Mouse (Mus musculus) forebrain, embryonic 12.5 days (tissue): ENCODE measurements at regions not wholly inside any gene's neighbourhood (a gene's known extent, or its start where the extent isn't known, plus 50 kb on each side); places are given as distances from the start of the nearest gene placed in this dataset.

Experiments used
- ATAC-seq: fragments of 200-750 bp; cut with Nextera tagmentation; 2 replicates; pipeline ENCODE4 v1.8.0; 2017; ENCODE audit warnings: moderate TSS enrichment; ENCODE audit not compliant: low FRiP score
- H3K27ac ChIP-seq: fragments of 300-500 bp; sonication (generic); 2 replicates; pipeline ENCODE4 v1.5.1; 2016; ENCODE audit warnings: mild to moderate bottlenecking
- H3K27me3 ChIP-seq: fragments of 300-500 bp; sonication (generic); 2 replicates; pipeline ENCODE4 v1.6.1; 2016; ENCODE audit warnings: mild to moderate bottlenecking
- H3K36me3 ChIP-seq: fragments of 300-500 bp; sonication (generic); replicated peaks from 2 replicates; pipeline ENCODE4 v1.6.1; 2016; ENCODE audit warnings: mild to moderate bottlenecking
- H3K4me1 ChIP-seq: fragments of 300-500 bp; sonication (generic); 2 replicates; pipeline ENCODE4 v1.6.1; 2016
- H3K4me2 ChIP-seq: fragments of 300-500 bp; sonication (generic); 2 replicates; pipeline ENCODE4 v1.6.1; 2016; ENCODE audit warnings: mild to moderate bottlenecking, moderate library complexity
- H3K4me3 ChIP-seq: fragments of 300-500 bp; sonication (generic); replicated peaks from 2 replicates; pipeline ENCODE4 v1.5.1; 2016; ENCODE audit warnings: mild to moderate bottlenecking
- H3K9ac ChIP-seq: fragments of 300-500 bp; sonication (generic); 2 replicates; pipeline ENCODE4 v1.6.1; 2016; ENCODE audit warnings: mild to moderate bottlenecking
- H3K9me3 ChIP-seq: fragments of 300-500 bp; sonication (generic); 2 replicates; pipeline ENCODE4 v1.6.1; 2016
- WGBS: fragments of 180-500 bp; shearing (Covaris S2); methylation state at CpG from one replicate; pipeline ENCODE4 v1.1.7; 2016; 5-methylcytosine and 5-hydroxymethylcytosine counted together

DNA sequence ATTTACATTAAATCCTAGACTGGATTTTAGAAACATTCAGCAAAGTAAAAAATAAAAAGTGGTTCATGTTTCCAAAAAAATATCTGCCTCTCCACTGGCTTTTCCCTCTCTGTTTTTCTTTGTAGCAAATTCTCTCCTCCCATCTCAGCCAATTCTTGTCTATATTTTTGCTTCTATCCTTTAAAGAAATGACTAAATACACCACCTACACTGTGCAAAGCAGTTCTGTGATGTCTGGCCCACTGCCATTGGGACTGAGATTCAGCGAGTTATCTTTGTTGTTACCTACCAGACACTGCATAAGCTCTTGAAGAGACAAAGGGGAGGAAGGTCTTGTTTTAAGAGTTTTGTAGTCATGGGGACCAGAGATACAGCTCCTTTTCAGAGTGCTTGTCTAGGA, 835.8 kb upstream of the Klhl29 start:
- no peak for ATAC-seq
- H3K4me1 ChIP-seq, result no peaks in the 10 kb centered on the region
- no peak overlapping the region for H3K4me3 ChIP-seq
- no peaks in the 10 kb centered on the region for H3K9me3 ChIP-seq
- H3K36me3 ChIP-seq, result no peaks in the 10 kb centered on the region
- no peaks in the 10 kb centered on the region for H3K27me3 ChIP-seq
- no peak overlapping the region for H3K9ac ChIP-seq
- H3K27ac ChIP-seq, result no peak overlapping the region
- WGBS, result 70% methylated on average over 1 of the region's 1 CpGs
- H3K4me2 ChIP-seq, result no peak overlapping the region

DNA sequence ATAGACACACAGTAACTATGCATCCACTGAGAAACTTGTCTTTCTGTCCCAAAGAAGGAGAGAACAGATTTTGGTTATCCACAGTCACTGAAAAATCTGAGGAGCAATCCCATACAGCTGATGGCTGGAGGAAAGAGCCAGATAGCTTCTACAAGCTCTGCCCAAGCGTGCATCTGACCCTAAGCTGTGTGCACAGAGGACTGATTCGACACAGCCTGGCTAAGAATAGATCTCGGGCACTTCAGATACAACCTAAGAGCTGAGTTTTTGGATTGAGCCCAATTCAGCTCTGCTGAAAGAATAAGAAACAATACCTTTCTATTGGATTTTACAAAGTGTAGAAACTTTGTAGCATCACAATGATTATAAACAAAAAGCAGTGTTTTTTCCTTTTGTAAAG, 813.8 kb upstream of the Klhl29 start:
- ATAC-seq, result no peak
- Histone ChIP-seq H3K36me3 (no peaks in the 10 kb centered on the region), H3K9me3 (no peaks in the 10 kb centered on the region), H3K27me3 (no peaks in the 10 kb centered on the region), H3K4me1 (0 out of 2 replicates have a peak, but pooled peaks cover 3% of the 10 kb centered on the region), H3K4me2 (no peak overlapping the region), H3K27ac (no peak overlapping the region), H3K9ac (no peak overlapping the region), H3K4me3 (no peak overlapping the region)
- 66% methylated on average over 3 of the region's 3 CpGs for WGBS

DNA sequence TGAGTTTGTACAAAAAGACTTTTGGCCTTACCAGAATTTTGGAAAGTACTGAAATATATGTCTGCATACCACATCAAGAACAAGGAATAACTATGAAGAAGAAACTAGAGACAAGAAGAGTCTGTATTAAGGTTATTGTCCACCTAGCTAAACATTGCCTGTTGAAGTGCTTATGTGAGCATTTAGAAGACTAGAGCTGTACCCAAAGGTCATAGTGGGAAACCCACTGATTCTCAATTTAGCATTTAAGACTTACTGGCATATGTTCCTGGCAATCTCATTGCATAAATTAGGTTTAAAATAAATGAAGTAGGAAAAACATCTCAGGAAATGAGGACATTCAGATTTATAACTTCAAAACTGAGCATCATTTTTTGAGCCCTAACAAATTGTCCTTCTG, 793.3 kb upstream of the Klhl29 start:
- no peaks in the 10 kb centered on the region for H3K27me3 ChIP-seq
- H3K36me3 ChIP-seq, result no peaks in the 10 kb centered on the region
- no peak overlapping the region for H3K4me2 ChIP-seq
- no peaks in the 10 kb centered on the region for H3K4me1 ChIP-seq
- H3K27ac ChIP-seq, result no peak overlapping the region
- no peak overlapping the region for H3K4me3 ChIP-seq
- H3K9ac ChIP-seq, result no peak overlapping the region
- no peak for ATAC-seq
- H3K9me3 ChIP-seq, result no peaks in the 10 kb centered on the region

DNA sequence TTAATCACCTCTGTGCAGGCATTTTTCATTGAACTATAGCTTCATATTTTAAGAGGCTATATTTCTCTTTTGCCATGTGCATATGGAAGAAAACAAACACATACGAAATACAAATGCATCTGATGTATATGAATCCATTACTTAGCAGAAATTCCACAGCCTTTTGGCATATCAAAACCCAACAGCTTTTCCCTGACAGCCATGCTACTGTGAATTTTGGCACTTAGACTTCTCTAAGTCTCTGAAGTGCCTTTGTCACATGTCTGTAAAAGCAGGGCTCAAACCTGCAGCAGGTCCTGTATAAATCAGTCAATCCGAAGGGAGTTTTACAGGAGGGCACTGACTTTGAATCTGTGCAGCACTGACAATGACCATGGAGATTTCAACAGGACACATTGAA, 778.8 kb upstream of the Klhl29 start:
- H3K36me3 ChIP-seq, result no peaks in the 10 kb centered on the region
- H3K4me1 ChIP-seq, result no peaks in the 10 kb centered on the region
- 82% methylated on average over 2 of the region's 2 CpGs for WGBS
- no peak overlapping the region for H3K4me2 ChIP-seq
- no peaks in the 10 kb centered on the region for H3K9me3 ChIP-seq
- no peak overlapping the region for H3K27ac ChIP-seq
- no peak for ATAC-seq
- H3K9ac ChIP-seq, result no peak overlapping the region
- H3K4me3 ChIP-seq, result no peak overlapping the region
- no peaks in the 10 kb centered on the region for H3K27me3 ChIP-seq

DNA sequence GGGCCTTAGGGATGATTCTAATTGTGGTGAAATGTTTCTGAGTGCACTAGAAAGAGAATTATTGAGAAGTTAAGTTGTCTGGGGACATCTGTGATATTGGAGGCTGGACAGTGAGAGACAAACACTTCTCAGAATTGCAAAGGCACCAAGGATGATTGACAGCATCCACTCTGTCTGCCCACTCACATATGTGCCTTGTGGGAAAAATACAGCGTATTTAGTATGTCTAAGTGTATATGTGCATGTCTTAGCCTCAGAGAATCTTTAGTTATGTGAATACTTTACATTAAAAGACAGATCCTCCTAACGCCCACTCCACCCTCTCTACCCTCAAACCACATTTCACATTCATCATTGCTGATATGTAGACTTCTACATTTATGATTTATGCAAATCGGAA, 776.0 kb upstream of the Klhl29 start:
- WGBS, result 90% methylated on average over 3 of the region's 3 CpGs
- no peak overlapping the region for H3K4me3 ChIP-seq
- no peaks in the 10 kb centered on the region for H3K4me1 ChIP-seq
- H3K9ac ChIP-seq, result no peak overlapping the region
- H3K36me3 ChIP-seq, result no peaks in the 10 kb centered on the region
- H3K9me3 ChIP-seq, result no peaks in the 10 kb centered on the region
- H3K4me2 ChIP-seq, result no peak overlapping the region
- no peaks in the 10 kb centered on the region for H3K27me3 ChIP-seq
- H3K27ac ChIP-seq, result no peak overlapping the region
- no peak for ATAC-seq

DNA sequence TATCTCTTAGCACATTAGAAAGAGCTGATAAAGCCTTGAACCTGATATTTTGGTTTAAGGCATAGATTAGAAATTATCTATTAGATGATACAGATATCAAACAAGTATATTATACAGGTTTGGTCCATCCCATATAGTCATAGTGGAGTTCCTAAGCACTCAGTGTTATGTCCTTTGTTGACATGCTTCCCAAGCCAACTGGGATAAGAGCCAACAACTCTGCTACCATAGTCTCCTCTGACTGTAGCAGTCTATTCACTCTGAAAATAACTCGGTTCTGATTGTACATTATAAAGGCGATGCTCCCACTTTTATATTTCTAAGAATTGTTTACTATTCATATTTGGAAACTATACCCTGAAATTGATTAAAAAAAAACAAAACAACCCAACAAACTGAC, 757.0 kb upstream of the Klhl29 start:
- no peaks in the 10 kb centered on the region for H3K36me3 ChIP-seq
- no peak overlapping the region for H3K27ac ChIP-seq
- H3K4me1 ChIP-seq, result no peaks in the 10 kb centered on the region
- no peaks in the 10 kb centered on the region for H3K9me3 ChIP-seq
- H3K27me3 ChIP-seq, result no peaks in the 10 kb centered on the region
- ATAC-seq, result no peak
- WGBS, result 95% methylated on average over 2 of the region's 2 CpGs
- H3K4me3 ChIP-seq, result no peak overlapping the region
- no peak overlapping the region for H3K9ac ChIP-seq
- no peak overlapping the region for H3K4me2 ChIP-seq

DNA sequence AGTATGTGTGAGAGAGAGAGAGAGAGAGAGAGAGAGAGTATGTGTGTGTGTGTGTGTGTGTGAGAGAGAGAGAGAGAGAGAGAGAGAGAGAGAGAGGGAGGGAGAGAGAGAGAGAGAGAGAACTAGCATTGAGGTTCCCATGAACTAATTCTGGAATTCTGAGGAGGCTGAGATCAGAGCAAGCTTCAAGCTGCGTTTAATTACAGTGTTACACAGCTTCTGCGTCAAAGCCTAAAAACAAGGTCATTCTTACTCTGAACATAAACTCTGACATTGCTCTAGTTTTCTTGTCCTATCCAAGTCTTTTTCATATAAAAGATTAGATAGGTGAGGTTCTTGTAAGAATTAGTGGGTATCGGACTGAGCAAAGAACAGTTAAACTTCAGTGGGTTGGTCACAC, 744.1 kb upstream of the Klhl29 start:
- H3K27ac ChIP-seq, result no peak overlapping the region
- 79% methylated on average over 3 of the region's 3 CpGs for WGBS

DNA sequence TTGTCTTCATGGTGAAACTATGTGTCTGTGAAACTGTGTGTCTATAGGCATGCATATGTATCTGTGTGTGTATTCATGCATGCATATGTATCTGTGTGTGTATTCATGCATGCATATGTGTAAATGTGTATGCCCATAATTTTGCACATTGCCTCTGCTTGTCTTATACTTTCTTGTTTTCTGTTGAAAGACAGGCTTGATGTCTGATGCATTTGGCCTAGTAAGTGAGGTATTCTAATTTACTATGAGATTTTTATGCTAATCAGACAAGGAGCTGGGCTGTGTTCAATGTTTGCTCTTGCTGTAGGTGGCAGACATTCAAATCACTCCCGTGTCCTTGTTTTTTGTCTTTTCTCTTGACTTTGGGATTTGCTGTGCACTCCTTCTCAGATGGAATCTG, 739.8 kb upstream of the Klhl29 start:
- Histone ChIP-seq H3K4me3 (no peak overlapping the region), H3K27ac (no peak overlapping the region), H3K4me1 (no peaks in the 10 kb centered on the region), H3K27me3 (no peaks in the 10 kb centered on the region), H3K36me3 (no peaks in the 10 kb centered on the region), H3K4me2 (no peak overlapping the region), H3K9me3 (no peaks in the 10 kb centered on the region), H3K9ac (no peak overlapping the region)
- 85% methylated on average over 1 of the region's 1 CpGs for WGBS
- ATAC-seq, result no peak

More for the DNA sequence above, 744.1 kb upstream of the Klhl29 start:
- no peak for ATAC-seq
- Histone ChIP-seq H3K36me3 (no peaks in the 10 kb centered on the region), H3K9ac (no peak overlapping the region), H3K4me1 (no peaks in the 10 kb centered on the region), H3K4me2 (no peak overlapping the region), H3K9me3 (no peaks in the 10 kb centered on the region), H3K27me3 (no peaks in the 10 kb centered on the region), H3K4me3 (no peak overlapping the region)

DNA sequence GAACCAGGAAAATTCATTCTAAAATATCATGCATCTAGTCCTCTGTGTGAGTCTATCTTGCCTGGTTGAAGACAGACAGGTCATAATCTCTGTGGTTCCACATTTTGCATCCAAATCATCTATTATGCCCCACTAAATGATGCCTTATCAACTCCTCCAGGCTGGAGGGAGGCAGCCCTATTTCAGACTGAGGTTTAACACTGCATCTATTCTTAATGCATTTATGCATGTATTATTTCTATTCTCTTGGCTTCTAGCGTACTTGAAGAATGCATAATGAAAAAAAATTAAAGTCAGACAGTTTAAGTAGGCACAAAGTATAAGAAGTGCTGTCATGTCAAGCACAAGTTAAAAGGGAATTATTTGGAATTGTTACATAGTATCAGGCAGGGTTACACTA, 721.8 kb upstream of the Klhl29 start:
- no peak for ATAC-seq
- WGBS, result 71% methylated on average over 1 of the region's 1 CpGs

DNA sequence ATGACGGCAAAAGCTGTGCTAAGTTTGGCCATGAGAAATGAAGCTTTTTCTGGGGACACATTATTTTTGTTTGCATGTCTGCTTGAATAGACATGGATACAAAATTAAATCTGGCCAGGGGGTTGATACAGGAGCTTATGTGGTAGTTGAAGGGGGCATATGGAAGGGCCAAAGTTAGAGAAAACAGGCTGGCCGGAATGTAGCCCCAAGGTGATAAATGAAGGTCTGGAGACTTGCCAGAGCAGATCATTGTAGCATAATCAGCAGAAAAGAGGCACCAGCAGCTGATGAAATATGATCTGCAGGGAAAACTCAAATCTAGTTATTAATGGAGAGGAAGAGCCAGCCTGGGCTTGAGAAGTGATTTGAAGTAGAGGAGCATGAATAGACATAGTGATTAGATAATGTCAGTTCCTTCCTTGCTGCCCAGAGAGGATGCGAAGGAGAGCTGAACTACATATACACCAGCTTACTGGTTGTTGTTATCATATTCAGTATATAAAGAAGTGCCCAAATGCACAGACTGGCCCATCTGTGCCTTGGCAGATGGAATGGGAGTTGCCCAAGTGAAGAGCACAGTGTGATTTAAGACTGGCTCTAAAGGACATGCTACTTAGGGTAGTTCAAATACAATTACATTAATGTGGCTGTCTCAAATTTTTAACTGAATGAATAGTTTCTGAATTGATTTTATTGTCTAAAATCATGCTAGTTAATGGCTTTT, 712.3 kb upstream of the Klhl29 start:
- Histone ChIP-seq H3K27me3 (no peaks in the 10 kb centered on the region), H3K36me3 (no peaks in the 10 kb centered on the region), H3K9me3 (no peaks in the 10 kb centered on the region), H3K9ac (no peak overlapping the region), H3K4me1 (no peaks in the 10 kb centered on the region), H3K4me3 (no peak overlapping the region), H3K4me2 (no peak overlapping the region), H3K27ac (no peak overlapping the region)
- no peak for ATAC-seq
- 79% methylated on average over 3 of the region's 3 CpGs for WGBS

More for the DNA sequence above, 721.8 kb upstream of the Klhl29 start:
- Histone ChIP-seq H3K27ac (no peak overlapping the region), H3K9me3 (no peaks in the 10 kb centered on the region), H3K27me3 (no peaks in the 10 kb centered on the region), H3K4me2 (no peak overlapping the region), H3K36me3 (no peaks in the 10 kb centered on the region), H3K4me1 (no peaks in the 10 kb centered on the region), H3K9ac (no peak overlapping the region), H3K4me3 (no peak overlapping the region)

DNA sequence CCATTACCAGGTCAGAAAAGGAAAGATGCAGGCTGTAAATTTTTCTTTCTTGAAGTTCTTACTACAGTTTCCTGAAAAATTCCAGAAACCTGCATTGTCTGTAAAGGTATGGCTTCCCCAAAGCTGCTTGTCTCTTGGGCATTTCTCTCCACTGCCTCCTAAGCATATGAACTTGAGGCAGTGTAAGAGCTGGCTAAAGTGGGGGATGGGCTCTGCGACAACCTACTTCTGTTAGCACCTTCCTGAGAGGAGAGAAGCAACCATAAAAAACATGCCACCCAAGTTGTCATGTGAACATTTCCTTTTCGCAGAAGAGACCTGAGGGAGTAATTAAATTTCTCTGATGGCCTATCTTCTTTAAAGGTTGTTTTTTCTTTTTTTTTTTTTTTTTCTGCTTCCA, 711.6 kb upstream of the Klhl29 start:
- H3K27me3 ChIP-seq, result no peaks in the 10 kb centered on the region
- H3K4me1 ChIP-seq, result no peaks in the 10 kb centered on the region
- ATAC-seq, result no peak
- no peak overlapping the region for H3K9ac ChIP-seq
- WGBS, result 80% methylated on average over 2 of the region's 2 CpGs
- no peak overlapping the region for H3K27ac ChIP-seq
- no peaks in the 10 kb centered on the region for H3K36me3 ChIP-seq
- H3K4me3 ChIP-seq, result no peak overlapping the region
- no peak overlapping the region for H3K4me2 ChIP-seq
- H3K9me3 ChIP-seq, result no peaks in the 10 kb centered on the region

DNA sequence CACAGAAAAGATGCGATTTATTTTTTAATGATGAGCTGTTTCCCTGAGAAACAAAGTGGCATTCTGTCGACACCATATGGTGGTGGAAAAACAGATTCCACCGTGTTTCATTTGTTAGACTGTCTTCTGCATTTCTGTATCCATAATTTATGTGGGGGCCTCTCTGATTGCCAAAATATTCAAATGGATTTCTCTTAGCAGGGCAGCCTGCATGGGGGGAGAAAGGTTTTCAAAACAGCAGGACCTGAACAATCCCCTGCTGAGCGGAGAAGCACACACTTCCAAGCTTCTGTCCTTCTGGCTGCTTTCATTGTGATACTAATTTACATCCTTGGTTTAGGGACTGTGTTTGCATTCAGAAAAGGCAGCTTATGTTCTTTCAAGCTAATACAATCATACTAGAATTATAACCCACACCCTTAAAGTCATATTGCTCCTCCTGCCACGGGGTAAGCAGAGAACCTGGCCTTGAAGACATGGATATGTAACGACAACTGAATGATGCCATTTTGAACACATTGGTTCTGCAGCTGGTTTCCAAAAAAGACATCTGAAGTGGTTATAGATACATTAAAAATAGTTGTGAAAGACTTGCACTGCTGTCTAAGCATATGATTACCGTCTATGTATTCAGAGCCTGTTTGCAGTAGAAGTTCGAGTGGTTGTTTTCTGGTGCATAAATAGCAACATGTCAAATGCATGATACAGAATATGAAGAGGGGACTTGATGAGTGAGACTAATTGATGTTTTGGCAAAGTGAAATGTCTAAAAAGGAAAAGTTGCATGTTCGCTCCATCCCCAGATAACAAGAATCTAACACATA, 671.6 kb upstream of the Klhl29 start:
- Histone ChIP-seq H3K27ac (no peak overlapping the region), H3K27me3 (no peaks in the 10 kb centered on the region)
- 58% methylated on average over 9 of the region's 9 CpGs for WGBS

DNA sequence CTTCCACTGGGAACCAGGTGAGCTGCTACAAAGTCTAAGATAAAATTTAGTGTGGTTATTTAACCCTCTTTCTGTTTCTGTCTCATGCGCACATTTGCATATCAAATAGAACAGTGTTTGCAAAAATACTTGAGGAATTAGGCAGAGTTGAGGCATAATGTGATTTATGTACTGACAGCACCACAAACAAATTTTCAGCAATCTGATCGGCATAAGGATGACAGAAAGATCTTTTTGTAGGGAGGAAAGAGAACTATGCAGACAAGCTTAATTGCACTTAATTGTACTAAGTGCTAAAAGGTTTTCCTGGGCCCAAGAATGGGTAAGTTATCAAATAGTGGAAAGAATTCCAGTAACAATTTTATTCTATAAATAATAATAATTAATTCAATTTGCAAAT, 670.6 kb upstream of the Klhl29 start:
- Histone ChIP-seq H3K9me3 (no peaks in the 10 kb centered on the region), H3K4me3 (no peak overlapping the region), H3K27me3 (no peaks in the 10 kb centered on the region), H3K4me1 (peaks cover 9% of the 10 kb centered on the region), H3K4me2 (no peak overlapping the region), H3K9ac (no peak overlapping the region), H3K36me3 (no peaks in the 10 kb centered on the region), H3K27ac (no peak overlapping the region)
- 84% methylated on average over 2 of the region's 2 CpGs for WGBS
- ATAC-seq, result no peak

More for the DNA sequence above, 671.6 kb upstream of the Klhl29 start:
- Histone ChIP-seq H3K4me3 (no peak overlapping the region), H3K36me3 (no peaks in the 10 kb centered on the region), H3K9me3 (no peaks in the 10 kb centered on the region), H3K4me2 (no peak overlapping the region), H3K4me1 (peaks cover 9% of the 10 kb centered on the region), H3K9ac (no peak overlapping the region)
- no peak for ATAC-seq
